Mouse (Mus musculus): ENCODE results near the gene Gm9821.

Gene Gm9821

GRCm38 (mm10) chr2:91971231-91972097 is 26.0 kb downstream of the Gm9821 start:
- DNase-seq (ENCODE audit: low read depth), result no peak

GRCm38 (mm10) chr2:91972121-91972566 is 26.6 kb downstream of the Gm9821 start:
- peak; percentile 45 for DNase-seq (ENCODE audit: low read depth)

GRCm38 (mm10) chr2:91973416-91974135 is 28.1 kb downstream of the Gm9821 start:
- no peak for DNase-seq (ENCODE audit: low read depth)

GRCm38 (mm10) chr2:91975581-91976541 is 30.4 kb downstream of the Gm9821 start, which contains the start of gene Dgkz:
Dgkz (minus strand) TSS chr2:91975864.
- DNase-seq (ENCODE audit: low read depth), result peak; percentile 68

GRCm38 (mm10) chr2:91977960-91978359 is 32.5 kb downstream of the Gm9821 start:
- DNase-seq (ENCODE audit: low read depth), result peak; percentile 49

GRCm38 (mm10) chr2:91978547-91978946 is 33.0 kb downstream of the Gm9821 start:
- no peak for DNase-seq (ENCODE audit: low read depth)

GRCm38 (mm10) chr2:91980245-91980644 is 34.7 kb downstream of the Gm9821 start:
- DNase-seq (ENCODE audit: low read depth), result no peak

GRCm38 (mm10) chr2:91980830-91981229 is 35.3 kb downstream of the Gm9821 start:
- DNase-seq (ENCODE audit: low read depth), result no peak

GRCm38 (mm10) chr2:91984439-91984838 is 38.9 kb downstream of the Gm9821 start:
- DNase-seq (ENCODE audit: low read depth), result peak; percentile 90

GRCm38 (mm10) chr2:91984906-91985525 is 39.5 kb downstream of the Gm9821 start:
- DNase-seq (ENCODE audit: low read depth), result peak; percentile 59

- peak; percentile 62 for DNase-seq (ENCODE audit: low read depth)
Observed at GRCm38 (mm10) chr2:91986071-91986470, 40.6 kb downstream of the Gm9821 start.

GRCm38 (mm10) chr2:91987542-91987941 is 42.0 kb downstream of the Gm9821 start:
- peak; percentile 91 for DNase-seq (ENCODE audit: low read depth)

- DNase-seq (ENCODE audit: low read depth), result peak; percentile 61
Observed at GRCm38 (mm10) chr2:91989750-91990149, 44.2 kb downstream of the Gm9821 start.

GRCm38 (mm10) chr2:91993409-91993808 is 47.9 kb downstream of the Gm9821 start:
- no peak for DNase-seq (ENCODE audit: low read depth)

- DNase-seq (ENCODE audit: low read depth), result no peak
Observed at GRCm38 (mm10) chr2:91996006-91996405, 50.5 kb downstream of the Gm9821 start.
